Mouse (Mus musculus) lung, embryonic 15.5 days (tissue): Measurements from ENCODE around the gene Pde11a. TPM values are rescaled to one million over a fixed set of nuclear protein-coding genes. Genes with fewer than 3 reads are reported as not detected.

Experiments used
- ATAC-seq: fragments of 200-750 bp; cut with Nextera tagmentation; 2 replicates; pipeline ENCODE4 v1.8.0; 2017; ENCODE audit warnings: moderate number of reproducible peaks, borderline replicate concordance; ENCODE audit not compliant: low FRiP score, low TSS enrichment; ENCODE audit errors: extremely low read depth
- H3K27ac ChIP-seq: fragments of 300-500 bp; sonication (generic); 2 replicates; pipeline ENCODE4 v1.5.1; 2015; ENCODE audit warnings: moderate library complexity, mild to moderate bottlenecking, inconsistent platforms
- H3K27me3 ChIP-seq: fragments of 300-500 bp; sonication (generic); 2 replicates; pipeline ENCODE4 v1.6.1; 2015; ENCODE audit warnings: inconsistent platforms
- H3K36me3 ChIP-seq: fragments of 300-500 bp; sonication (generic); 2 replicates; pipeline ENCODE4 v1.6.1; 2015; ENCODE audit warnings: inconsistent platforms
- H3K4me1 ChIP-seq: fragments of 300-500 bp; sonication (generic); 2 replicates; pipeline ENCODE4 v1.6.1; 2015; ENCODE audit warnings: inconsistent platforms
- H3K4me2 ChIP-seq: fragments of 300-500 bp; sonication (generic); 2 replicates; pipeline ENCODE4 v1.6.1; 2015; ENCODE audit warnings: inconsistent platforms, mild to moderate bottlenecking, moderate library complexity
- H3K4me3 ChIP-seq: fragments of 300-500 bp; sonication (generic); 2 replicates; pipeline ENCODE4 v1.5.1; 2015; ENCODE audit warnings: mild to moderate bottlenecking, inconsistent platforms
- H3K9ac ChIP-seq: fragments of 300-500 bp; sonication (generic); 2 replicates; pipeline ENCODE4 v1.6.1; 2015; ENCODE audit warnings: inconsistent platforms
- H3K9me3 ChIP-seq: fragments of 300-500 bp; sonication (generic); 2 replicates; pipeline ENCODE4 v1.6.1; 2016; ENCODE audit warnings: inconsistent platforms
- WGBS: fragments of 180-500 bp; shearing (Covaris S2); methylation state at CpG from one replicate; pipeline ENCODE4 v1.1.7; 2015; 5-methylcytosine and 5-hydroxymethylcytosine counted together
- polyA plus RNA-seq: library from polyadenylated mRNA; unstranded; fragments of >200 nt; fragmentation: Nextera tagmentation; extraction: Ambion mirVana; gene quantifications from 2 replicates; pipeline ENCODE4 v1.2.1, GENCODE M21; 2015

Gene Pde11a
- polyA plus RNA-seq, 1 experiment from 2014 or later: 0.14 TPM

DNA sequence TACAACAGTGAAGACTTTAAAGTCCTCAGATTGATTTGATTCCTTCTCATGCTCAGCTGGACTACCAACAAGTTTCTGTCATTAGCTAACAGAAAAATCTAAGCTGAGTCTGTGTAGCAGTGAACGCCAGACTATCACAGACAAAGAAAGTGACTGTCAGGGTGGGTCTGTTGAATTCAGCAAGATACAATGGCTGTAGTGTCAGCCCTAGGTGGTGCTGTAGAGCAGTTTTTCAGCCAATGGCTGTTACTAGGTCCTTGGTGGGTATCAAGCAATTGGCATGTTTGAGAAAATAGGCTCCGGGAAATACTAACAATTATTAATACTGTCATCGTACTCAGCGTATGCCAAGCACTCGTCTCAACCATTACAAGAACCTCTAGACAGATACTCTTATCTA, 274.5 kb downstream of the Pde11a start:
- 68% methylated on average over 5 of the region's 5 CpGs for WGBS
- Histone ChIP-seq H3K36me3 (no peaks in the 10 kb centered on the region), H3K9ac (no peak overlapping the region), H3K4me2 (no peak overlapping the region), H3K4me3 (no peak overlapping the region), H3K27me3 (no peaks in the 10 kb centered on the region), H3K27ac (no peak overlapping the region), H3K4me1 (peaks cover 27% of the 10 kb centered on the region), H3K9me3 (no peaks in the 10 kb centered on the region)
- 0 out of 2 replicates have a peak, but pooled peaks have one; percentile 36 for ATAC-seq

GRCm38 (mm10) chr2:76060207-76060606, 278.4 kb downstream of the Pde11a start:
- Histone ChIP-seq H3K4me1 (peaks cover 17% of the 10 kb centered on the region), H3K4me2 (no peak overlapping the region), H3K9me3 (no peaks in the 10 kb centered on the region), H3K27ac (no peak overlapping the region), H3K4me3 (no peak overlapping the region), H3K36me3 (no peaks in the 10 kb centered on the region), H3K27me3 (no peaks in the 10 kb centered on the region), H3K9ac (no peak overlapping the region)
- WGBS: 65% methylated on average over 3 of the region's 3 CpGs
- ATAC-seq: no peak

GRCm38 (mm10) chr2:76059595-76059994, 279.0 kb downstream of the Pde11a start:
- Histone ChIP-seq H3K4me1 (peaks cover 15% of the 10 kb centered on the region), H3K27ac (no peak overlapping the region), H3K9me3 (no peaks in the 10 kb centered on the region), H3K27me3 (no peaks in the 10 kb centered on the region), H3K4me3 (no peak overlapping the region), H3K9ac (no peak overlapping the region), H3K4me2 (no peak overlapping the region), H3K36me3 (no peaks in the 10 kb centered on the region)
- WGBS: 68% methylated on average over 10 of the region's 10 CpGs
- no peak for ATAC-seq

GRCm38 (mm10) chr2:76058661-76059467, 279.7 kb downstream of the Pde11a start:
- 52% methylated on average over 13 of the region's 13 CpGs for WGBS
- no peak overlapping the region for H3K4me3 ChIP-seq
- no peak for ATAC-seq
- H3K27ac ChIP-seq: no peak overlapping the region
- no peaks in the 10 kb centered on the region for H3K27me3 ChIP-seq
- no peaks in the 10 kb centered on the region for H3K36me3 ChIP-seq
- peaks cover 15% of the 10 kb centered on the region for H3K4me1 ChIP-seq
- H3K9ac ChIP-seq: no peak overlapping the region
- H3K4me2 ChIP-seq: no peak overlapping the region
- H3K9me3 ChIP-seq: no peaks in the 10 kb centered on the region

- Histone ChIP-seq H3K4me1 (peaks cover 23% of the 10 kb centered on the region), H3K36me3 (no peaks in the 10 kb centered on the region), H3K27ac (no peak overlapping the region), H3K4me2 (no peak overlapping the region), H3K9me3 (no peaks in the 10 kb centered on the region), H3K27me3 (no peaks in the 10 kb centered on the region), H3K9ac (no peak overlapping the region), H3K4me3 (no peak overlapping the region)
- no peak for ATAC-seq
- 80% methylated on average over 7 of the region's 7 CpGs for WGBS
Observed at GRCm38 (mm10) chr2:76057555-76057954, 281.0 kb downstream of the Pde11a start.

DNA sequence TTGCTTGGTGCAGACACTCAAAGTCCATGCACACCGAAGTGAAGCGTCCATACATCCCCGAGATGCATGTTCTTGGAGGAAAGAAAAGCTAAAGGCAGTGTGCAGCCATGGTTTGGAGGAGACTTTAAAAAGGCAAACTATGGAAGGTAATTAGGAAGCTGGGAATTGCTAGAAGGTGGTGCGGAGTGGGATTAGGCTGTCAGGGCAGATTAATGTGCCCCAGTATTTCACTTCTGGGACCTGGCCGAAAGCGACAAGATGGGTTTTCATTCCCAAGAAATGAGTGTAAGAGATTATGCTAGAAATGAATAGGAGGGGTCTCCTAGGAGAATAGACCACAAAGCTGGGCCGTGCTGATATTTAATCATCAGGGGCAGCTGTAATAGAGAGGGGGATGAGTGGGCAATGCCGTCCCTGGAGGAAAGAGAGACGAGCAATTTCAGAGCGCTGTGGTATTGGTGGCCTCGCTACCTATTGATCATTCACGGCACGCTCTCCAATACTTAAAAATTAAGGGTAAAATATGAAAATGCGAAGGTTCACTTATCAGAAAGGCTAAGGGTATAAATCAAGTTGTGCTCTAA, 284.7 kb downstream of the Pde11a start:
- H3K9me3 ChIP-seq: no peaks in the 10 kb centered on the region
- H3K4me2 ChIP-seq: no peak overlapping the region
- H3K36me3 ChIP-seq: no peaks in the 10 kb centered on the region
- H3K9ac ChIP-seq: no peak overlapping the region
- H3K4me1 ChIP-seq: peaks cover 29% of the 10 kb centered on the region
- H3K4me3 ChIP-seq: no peak overlapping the region
- 86% methylated on average over 14 of the region's 14 CpGs for WGBS
- no peak overlapping the region for H3K27ac ChIP-seq
- no peak for ATAC-seq
- H3K27me3 ChIP-seq: no peaks in the 10 kb centered on the region

GRCm38 (mm10) chr2:76052897-76053505, 285.6 kb downstream of the Pde11a start:
- Histone ChIP-seq H3K4me1 (peaks cover 29% of the 10 kb centered on the region), H3K9me3 (no peaks in the 10 kb centered on the region), H3K27ac (no peak overlapping the region), H3K4me3 (no peak overlapping the region), H3K27me3 (no peaks in the 10 kb centered on the region), H3K36me3 (no peaks in the 10 kb centered on the region), H3K4me2 (no peak overlapping the region), H3K9ac (no peak overlapping the region)
- WGBS: 39% methylated on average over 1 of the region's 1 CpGs
- ATAC-seq: peak; percentile 74; the same call in 1 of the 2 replicates

GRCm38 (mm10) chr2:76051385-76051784, 287.2 kb downstream of the Pde11a start:
- peaks cover 29% of the 10 kb centered on the region for H3K4me1 ChIP-seq
- no peaks in the 10 kb centered on the region for H3K9me3 ChIP-seq
- no peaks in the 10 kb centered on the region for H3K27me3 ChIP-seq
- no peak overlapping the region for H3K4me2 ChIP-seq
- no peaks in the 10 kb centered on the region for H3K36me3 ChIP-seq
- peak overlapping the region; percentile 42; the same call in 1 of the 2 replicates for H3K27ac ChIP-seq
- peak; percentile 51; the same call in 1 of the 2 replicates for ATAC-seq
- no peak overlapping the region for H3K4me3 ChIP-seq
- WGBS: 33% methylated on average over 11 of the region's 11 CpGs
- H3K9ac ChIP-seq: no peak overlapping the region

- H3K27me3 ChIP-seq: no peaks in the 10 kb centered on the region
- ATAC-seq: no peak
- H3K4me2 ChIP-seq: no peak overlapping the region
- 56% methylated on average over 4 of the region's 4 CpGs for WGBS
- no peaks in the 10 kb centered on the region for H3K36me3 ChIP-seq
- H3K9ac ChIP-seq: no peak overlapping the region
- no peaks in the 10 kb centered on the region for H3K9me3 ChIP-seq
- peak overlapping the region; percentile 42; the same call in 1 of the 2 replicates for H3K27ac ChIP-seq
- H3K4me3 ChIP-seq: no peak overlapping the region
- H3K4me1 ChIP-seq: peaks cover 29% of the 10 kb centered on the region
Observed at GRCm38 (mm10) chr2:76050911-76051310, 287.7 kb downstream of the Pde11a start.

DNA sequence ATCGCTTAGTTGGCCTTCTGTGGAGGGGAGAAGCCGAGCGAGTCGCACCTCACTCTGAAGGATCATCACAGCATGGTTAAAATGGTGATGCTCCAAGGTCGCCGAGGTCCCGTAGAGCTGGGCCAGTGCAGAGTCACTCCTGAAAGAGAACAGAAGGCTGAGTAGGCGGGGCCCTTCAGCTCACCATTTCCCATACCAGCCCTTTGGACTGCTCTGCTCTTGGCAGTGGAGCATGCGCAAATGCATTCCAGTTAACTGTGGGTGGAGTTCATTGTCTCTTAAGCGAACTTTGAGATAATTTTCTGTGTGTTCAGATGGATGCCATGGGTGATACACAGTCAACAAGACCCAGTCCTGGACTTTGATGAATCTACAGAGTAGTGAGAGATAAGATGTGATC, 288.5 kb downstream of the Pde11a start:
- Histone ChIP-seq H3K9me3 (no peaks in the 10 kb centered on the region), H3K27me3 (no peaks in the 10 kb centered on the region), H3K9ac (no peak overlapping the region), H3K4me3 (no peak overlapping the region), H3K4me2 (no peak overlapping the region), H3K36me3 (no peaks in the 10 kb centered on the region), H3K4me1 (peaks cover 29% of the 10 kb centered on the region), H3K27ac (no peak overlapping the region)
- 77% methylated on average over 10 of the region's 10 CpGs for whole genome bisulfite sequencing
- ATAC-seq: no peak

GRCm38 (mm10) chr2:76049529-76049928, 289.0 kb downstream of the Pde11a start:
- no peak overlapping the region for H3K9ac ChIP-seq
- H3K4me3 ChIP-seq: no peak overlapping the region
- no peaks in the 10 kb centered on the region for H3K9me3 ChIP-seq
- no peak overlapping the region for H3K27ac ChIP-seq
- peaks cover 29% of the 10 kb centered on the region for H3K4me1 ChIP-seq
- no peaks in the 10 kb centered on the region for H3K27me3 ChIP-seq
- ATAC-seq: no peak
- no peaks in the 10 kb centered on the region for H3K36me3 ChIP-seq
- no peak overlapping the region for H3K4me2 ChIP-seq
- 71% methylated on average over 8 of the region's 8 CpGs for WGBS

GRCm38 (mm10) chr2:76047740-76048139, 290.8 kb downstream of the Pde11a start:
- H3K36me3 ChIP-seq: no peaks in the 10 kb centered on the region
- ATAC-seq: no peak
- no peaks in the 10 kb centered on the region for H3K9me3 ChIP-seq
- no peak overlapping the region for H3K27ac ChIP-seq
- WGBS: 78% methylated on average over 12 of the region's 12 CpGs
- no peak overlapping the region for H3K4me2 ChIP-seq
- H3K4me3 ChIP-seq: no peak overlapping the region
- no peaks in the 10 kb centered on the region for H3K27me3 ChIP-seq
- H3K4me1 ChIP-seq: peaks cover 23% of the 10 kb centered on the region
- H3K9ac ChIP-seq: no peak overlapping the region
